Mouse (Mus musculus) MEL (cell line): ENCODE measurements around the gene Fam149a.

Source experiments
- BHLHE40 ChIP-seq: IDR thresholded peaks from 2 replicates; pipeline ENCODE4 v1.6.1; 2012; ENCODE audit warnings: low read depth, mild to moderate bottlenecking, inconsistent platforms, low read length, improper control_type of control experiment, borderline replicate concordance
- CTCF ChIP-seq, 3 experiments: IDR thresholded peaks in 2 of 3; conservative IDR thresholded peaks in 1 of 3; 2 replicates each; pipeline ENCODE4 v1.5.1; 2011 to 2012; ENCODE audit warnings: low read length in 3 of 3, low read depth in 2 of 3, mild to moderate bottlenecking in 2 of 3, improper control_type of control experiment in 1 of 3, inconsistent platforms in 1 of 3, mixed read lengths in 1 of 3, moderate library complexity in 1 of 3; ENCODE audit not compliant: control insufficient read depth in 1 of 3, insufficient read depth in 1 of 3, poor library complexity in 1 of 3, severe bottlenecking in 1 of 3
- EP300 ChIP-seq, 2 experiments: IDR thresholded peaks; 2 replicates each; pipeline ENCODE4 v1.6.1; 2011; ENCODE audit warnings: improper control_type of control experiment in 2 of 2, low read length in 2 of 2, low read depth in 1 of 2, mild to moderate bottlenecking in 1 of 2
- ETS1 ChIP-seq: IDR thresholded peaks from 2 replicates; pipeline ENCODE4 v1.6.1; 2012; ENCODE audit warnings: low read depth, mild to moderate bottlenecking, inconsistent platforms, low read length, improper control_type of control experiment, moderate library complexity
- GATA1 ChIP-seq: IDR thresholded peaks from 2 replicates; pipeline ENCODE4 v1.6.1; 2011; ENCODE audit warnings: low read depth, low read length, improper control_type of control experiment
- MAFK ChIP-seq: IDR thresholded peaks from 2 replicates; pipeline ENCODE4 v1.6.1; 2011; ENCODE audit warnings: low read depth, mild to moderate bottlenecking, low read length, improper control_type of control experiment, borderline replicate concordance
- POLR2A ChIP-seq, 2 experiments: IDR thresholded peaks; 2 replicates each; pipeline ENCODE4 v1.6.1; 2011 to 2012; ENCODE audit warnings: low read length in 2 of 2, mild to moderate bottlenecking in 2 of 2, control low read depth in 1 of 2, improper control_type of control experiment in 1 of 2, low read depth in 1 of 2, moderate library complexity in 1 of 2; ENCODE audit not compliant: control insufficient read depth in 1 of 2, insufficient read depth in 1 of 2, poor library complexity in 1 of 2
- UBTF ChIP-seq: IDR thresholded peaks from 2 replicates; pipeline ENCODE4 v1.6.1; 2012; ENCODE audit warnings: low read depth, mild to moderate bottlenecking, inconsistent platforms, low read length, improper control_type of control experiment, moderate library complexity, borderline replicate concordance; ENCODE audit not compliant: insufficient read depth
- ZMIZ1 ChIP-seq: IDR thresholded peaks from 2 replicates; pipeline ENCODE4 v1.6.1; 2012; ENCODE audit warnings: low read depth, mild to moderate bottlenecking, inconsistent platforms, low read length, improper control_type of control experiment, moderate library complexity

- no peak for TF ChIP-seq CTCF (IDR thresholded peaks at IDR 0.05 in 2 of 3, conservative IDR thresholded peaks at IDR 0.05 in 1 of 3; ENCODE audit: control insufficient read depth in 1 of 3, insufficient read depth in 1 of 3, low read depth in 2 of 3, low read length in 3 of 3, poor library complexity in 1 of 3, severe bottlenecking in 1 of 3)
- no peak for TF ChIP-seq MAFK
- TF ChIP-seq ZMIZ1: no peak
- TF ChIP-seq UBTF: no peak
- TF ChIP-seq POLR2A (IDR thresholded peaks at IDR 0.05; ENCODE audit: control insufficient read depth in 1 of 2, insufficient read depth in 1 of 2, low read depth in 1 of 2, low read length in 2 of 2, poor library complexity in 1 of 2): no peak
- no peak for TF ChIP-seq EP300 (IDR thresholded peaks at IDR 0.05; ENCODE audit: low read depth in 1 of 2, low read length in 2 of 2)
- no peak for TF ChIP-seq ETS1
- TF ChIP-seq GATA1: no peak
- no peak for TF ChIP-seq BHLHE40
Measured at GRCm38 (mm10) chr8:45381075-45381962, 772 bp downstream of the Fam149a start.
